Mouse (Mus musculus) megakaryocyte, embryonic 14.5 days (primary cell): Measurements from ENCODE around the gene Stard13.

Source experiments
- FLI1 ChIP-seq: IDR thresholded peaks from 2 replicates; pipeline ENCODE4 v1.6.1; 2012; ENCODE audit warnings: low read length, inconsistent platforms, mixed read lengths
- GATA1 ChIP-seq: IDR thresholded peaks from 3 replicates; pipeline ENCODE4 v1.6.1; 2012; ENCODE audit warnings: mixed read lengths, low read length, inconsistent platforms, borderline replicate concordance

DNA sequence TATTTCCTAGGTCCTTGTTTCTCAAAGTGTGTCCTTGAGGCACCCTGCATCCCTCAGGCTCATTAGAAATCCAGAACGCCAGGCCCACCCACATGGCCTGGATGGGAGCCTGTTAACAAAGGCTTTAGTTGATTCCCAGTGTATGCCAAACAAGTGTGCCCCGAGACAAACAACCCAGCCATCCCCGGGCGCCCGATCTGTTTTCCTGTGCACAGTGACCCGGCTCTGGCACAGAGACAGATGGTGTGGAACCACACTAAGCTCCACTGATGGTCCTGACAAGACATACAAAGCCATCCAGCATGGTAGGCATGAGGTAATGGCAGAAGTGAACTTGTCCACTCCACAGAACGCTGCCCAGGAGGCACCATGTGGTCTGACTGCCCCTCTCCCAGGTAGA, 195.8 kb downstream of the Stard13 start:
- TF ChIP-seq GATA1, result no peak
- TF ChIP-seq FLI1, result no peak
